Mouse (Mus musculus): ENCODE results near the gene 9230112D13Rik.

9230112D13Rik gene

DNA sequence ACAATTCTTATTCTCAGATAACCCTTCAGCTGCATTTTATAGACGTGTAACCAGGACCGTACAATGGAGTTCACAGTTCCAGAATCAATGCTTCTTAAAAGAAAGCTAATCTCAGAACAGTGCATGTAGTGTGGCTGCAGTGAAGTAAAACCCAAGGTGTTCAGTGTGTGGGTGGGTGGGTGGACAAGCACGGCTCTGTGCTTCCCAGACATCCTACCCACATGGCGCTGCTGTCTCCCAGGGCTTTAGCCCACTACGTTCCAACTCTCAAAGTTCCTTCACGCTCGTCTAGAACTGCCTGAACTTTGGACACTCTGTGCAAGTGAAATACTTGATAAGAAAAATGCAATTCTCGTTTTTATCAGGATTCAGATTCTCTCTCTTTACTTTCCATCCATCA is at the start of gene 9230112D13Rik:
9230112D13Rik (minus strand) TSS at position 101 of the 400 bp plus-strand sequence.
- DNase-seq (ENCODE audit: low spot score) = no peak

GRCm38 (mm10) chr14:34571610-34572387 is 49.2 kb upstream of the 9230112D13Rik start:
- DNase-seq (ENCODE audit: low spot score) = no peak

GRCm38 (mm10) chr14:34570903-34571302 is 48.3 kb upstream of the 9230112D13Rik start:
- no peak for DNase-seq (ENCODE audit: low spot score)

- peak; percentile 80 for DNase-seq (ENCODE audit: low spot score)
These were observed 47.7 kb upstream of the 9230112D13Rik start for GRCm38 (mm10) chr14:34570294-34570693.

DNA sequence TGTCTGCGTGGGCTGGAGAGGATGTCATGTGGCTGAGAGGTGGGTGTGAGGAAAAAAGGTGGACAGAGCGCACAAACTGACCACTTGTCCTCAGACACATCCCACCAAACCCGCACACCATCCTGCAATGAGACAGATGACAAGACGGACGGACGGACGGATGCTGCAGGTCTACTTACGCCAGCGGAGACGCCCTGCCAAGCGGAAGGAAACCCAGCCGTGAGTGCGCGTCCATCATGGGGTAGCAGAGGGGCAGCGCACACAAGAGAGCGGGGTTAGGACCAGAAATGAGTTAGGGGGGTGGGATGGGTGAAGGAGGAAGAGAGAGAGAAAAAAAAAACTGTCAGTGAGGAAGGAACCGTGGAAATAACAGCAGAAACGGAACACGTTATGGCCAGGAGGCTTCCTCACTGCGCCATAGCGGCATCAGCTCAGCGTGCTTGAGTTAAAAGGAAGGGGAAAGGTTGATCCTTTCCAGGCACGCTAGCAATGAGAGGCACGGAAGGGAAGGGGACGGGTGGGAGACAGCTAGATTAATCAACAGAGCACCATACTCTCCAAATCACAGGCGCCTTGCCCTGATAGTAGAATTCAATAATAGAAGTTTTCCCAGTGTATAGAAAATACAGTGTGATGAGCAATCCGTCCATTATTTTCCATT is 47.1 kb upstream of the 9230112D13Rik start:
- DNase-seq (ENCODE audit: low spot score) = no peak

GRCm38 (mm10) chr14:34568626-34569025 is 46.0 kb upstream of the 9230112D13Rik start:
- no peak for DNase-seq (ENCODE audit: low spot score)

GRCm38 (mm10) chr14:34567697-34568096 is 45.1 kb upstream of the 9230112D13Rik start:
- DNase-seq (ENCODE audit: low spot score) = no peak

GRCm38 (mm10) chr14:34566530-34566929 is 43.9 kb upstream of the 9230112D13Rik start:
- no peak for DNase-seq (ENCODE audit: low spot score)

- peak; percentile 68 for DNase-seq (ENCODE audit: low spot score)
These were observed 43.1 kb upstream of the 9230112D13Rik start for GRCm38 (mm10) chr14:34565711-34566110.

DNA sequence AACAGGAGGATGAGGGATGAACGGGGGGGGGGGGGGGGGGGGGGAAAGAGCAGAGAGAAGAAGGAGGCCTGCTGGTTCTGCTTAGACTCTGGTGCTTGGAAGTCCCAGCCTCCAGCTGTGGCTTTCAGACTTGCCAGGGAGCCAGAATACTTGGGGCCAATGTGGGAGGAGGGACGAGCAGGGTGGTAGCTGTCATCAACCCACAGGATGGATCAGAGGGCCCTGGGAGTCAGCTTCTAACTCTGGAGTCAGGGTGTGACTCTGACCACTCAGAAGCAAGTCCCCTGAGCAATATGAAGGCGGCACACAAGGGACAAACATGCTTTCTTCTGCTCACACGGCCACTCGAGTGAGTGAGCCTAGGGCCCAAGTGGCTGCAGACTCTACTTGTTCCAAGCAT is 42.0 kb upstream of the 9230112D13Rik start:
- no peak for DNase-seq (ENCODE audit: low spot score)

DNA sequence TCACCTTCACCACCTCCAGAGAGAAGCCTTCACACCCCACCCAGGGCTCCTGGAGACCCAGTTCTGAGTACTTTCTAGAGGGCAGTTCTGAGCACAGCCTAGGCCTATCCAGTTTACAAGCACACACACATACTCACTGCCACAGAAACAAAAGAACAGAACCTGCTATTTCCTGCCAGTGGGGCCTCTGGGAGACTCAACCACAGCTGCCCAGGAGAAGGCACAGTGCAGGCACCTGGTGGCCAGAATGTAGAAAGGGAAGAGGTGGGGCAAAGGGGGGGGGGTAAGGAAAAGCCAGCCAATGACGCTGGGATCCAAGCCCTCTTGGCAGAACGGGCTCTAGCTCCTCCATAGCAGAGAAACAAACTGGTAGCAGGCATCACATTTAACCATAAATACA is 39.8 kb upstream of the 9230112D13Rik start:
- no peak for DNase-seq (ENCODE audit: low spot score)

DNA sequence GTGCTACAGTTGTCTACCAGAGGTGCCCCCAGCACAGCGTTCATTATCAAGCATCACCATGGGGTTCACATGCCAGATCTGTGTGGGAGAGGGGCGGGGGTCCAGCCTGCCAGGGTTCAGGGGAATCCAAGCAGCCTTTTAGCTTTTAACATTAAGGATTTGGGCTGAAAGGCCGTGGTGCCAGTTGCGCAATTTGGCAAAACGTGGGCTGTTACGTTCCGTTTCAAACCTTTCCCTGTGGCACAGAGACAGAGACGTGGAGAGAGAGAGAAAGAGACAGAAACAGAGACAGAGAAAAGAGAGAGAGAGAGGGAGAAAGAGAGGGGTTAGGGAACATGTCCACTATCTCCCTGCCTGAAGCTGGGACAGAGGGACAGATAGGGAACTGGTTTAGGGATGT is 39.0 kb upstream of the 9230112D13Rik start:
- no peak for DNase-seq (ENCODE audit: low spot score)

- DNase-seq (ENCODE audit: low spot score) = no peak
These were observed 36.3 kb upstream of the 9230112D13Rik start for GRCm38 (mm10) chr14:34558947-34559346.

DNA sequence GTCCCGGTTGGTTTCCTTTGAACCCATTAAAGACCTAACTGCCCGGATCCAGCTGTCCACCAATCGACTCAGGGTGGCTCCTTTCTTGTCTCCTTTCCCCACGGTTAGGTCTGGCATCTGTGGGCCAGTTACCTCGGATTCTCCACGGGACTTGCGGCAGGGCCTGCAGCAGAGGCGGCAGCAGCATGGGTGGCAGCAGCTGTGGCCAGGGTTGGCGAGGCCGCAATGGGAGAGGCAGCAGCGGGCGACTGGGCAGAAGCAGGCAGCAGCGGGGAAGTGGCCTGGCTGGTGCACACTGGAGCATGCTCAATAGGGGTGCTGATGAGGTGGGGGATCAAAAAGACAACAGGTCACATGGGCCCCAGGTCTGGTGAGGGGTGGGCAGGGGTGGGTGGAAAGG is 32.6 kb upstream of the 9230112D13Rik start:
- DNase-seq (ENCODE audit: low spot score) = no peak

- no peak for DNase-seq (ENCODE audit: low spot score)
These were observed 31.4 kb upstream of the 9230112D13Rik start for GRCm38 (mm10) chr14:34554047-34554446.

DNA sequence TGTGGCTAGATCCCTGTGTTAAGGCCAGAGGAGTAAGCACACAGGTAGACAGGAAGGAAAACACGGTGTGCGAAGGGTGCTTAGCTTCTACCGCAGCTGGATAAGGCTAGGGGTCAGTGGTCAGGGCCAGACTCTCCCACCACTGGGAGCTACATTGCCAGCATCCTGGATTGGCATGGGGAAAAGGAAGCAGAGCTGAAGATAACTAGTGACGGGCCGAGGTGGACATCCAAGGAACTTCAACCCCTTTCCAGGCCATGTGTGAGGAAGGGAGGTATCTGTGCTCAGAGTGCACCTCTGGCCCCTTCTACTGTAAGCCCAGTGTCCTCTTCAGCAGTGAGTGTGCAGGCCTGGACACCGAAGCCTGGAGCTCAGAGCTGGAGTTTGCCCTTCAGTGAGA is 30.9 kb upstream of the 9230112D13Rik start:
- DNase-seq (ENCODE audit: low spot score) = no peak

DNA sequence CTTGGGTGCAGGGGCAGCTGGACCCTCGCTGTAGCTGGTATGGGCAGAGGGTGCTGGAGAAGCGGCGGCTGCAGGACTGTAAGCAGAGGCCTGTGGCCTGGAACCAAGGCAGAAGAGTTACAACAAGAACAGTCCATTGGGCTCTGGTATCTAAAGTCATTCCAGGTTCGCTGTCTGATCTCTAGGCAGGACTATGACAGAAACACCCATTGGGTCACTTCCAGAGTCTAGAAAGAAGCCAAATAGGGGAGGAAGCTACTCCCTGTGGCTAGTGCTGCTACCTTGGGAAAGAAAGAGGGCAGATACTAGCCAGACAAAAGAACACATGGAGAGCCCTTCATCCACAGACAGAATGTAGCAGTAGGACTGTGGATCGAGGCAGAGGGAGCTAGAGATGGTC is 29.6 kb upstream of the 9230112D13Rik start:
- no peak for DNase-seq (ENCODE audit: low spot score)

DNA sequence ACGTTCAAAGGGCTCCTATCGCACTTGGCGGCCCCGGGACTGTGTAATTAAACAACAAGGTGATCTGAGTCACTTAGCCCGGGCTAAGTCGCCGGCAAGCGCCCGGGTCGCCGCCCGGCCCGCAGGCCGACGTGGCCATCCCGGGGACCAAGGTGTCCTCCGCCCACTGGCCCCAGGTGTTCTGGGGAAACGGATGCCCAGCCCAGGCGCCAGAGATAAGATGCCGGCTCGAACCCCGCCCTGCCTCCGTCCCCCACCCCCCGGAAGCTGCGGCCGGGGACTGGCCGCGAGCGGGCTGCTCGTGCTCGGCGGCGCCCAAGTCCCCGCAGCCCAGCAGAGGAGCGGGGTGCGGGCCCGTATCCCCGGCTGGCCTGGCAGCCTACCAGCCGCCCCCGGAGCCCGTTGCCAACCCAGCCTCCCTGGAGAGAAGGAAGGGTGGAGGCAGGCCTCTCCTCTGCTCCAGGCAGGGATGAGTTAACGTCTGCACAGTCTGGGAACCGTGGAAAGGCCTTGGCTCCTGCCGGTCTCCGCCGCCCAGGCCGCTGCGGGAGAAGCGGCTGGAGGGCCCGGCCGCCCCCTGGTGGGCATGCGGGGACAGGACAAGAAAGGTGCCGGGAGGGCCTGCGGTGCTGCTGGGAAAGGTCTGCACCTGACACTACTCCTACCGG is 26.5 kb upstream of the 9230112D13Rik start:
- peak; percentile 93 for DNase-seq (ENCODE audit: low spot score)

GRCm38 (mm10) chr14:34548391-34549001 is 25.9 kb upstream of the 9230112D13Rik start:
- peak; percentile 71 for DNase-seq (ENCODE audit: low spot score)

DNA sequence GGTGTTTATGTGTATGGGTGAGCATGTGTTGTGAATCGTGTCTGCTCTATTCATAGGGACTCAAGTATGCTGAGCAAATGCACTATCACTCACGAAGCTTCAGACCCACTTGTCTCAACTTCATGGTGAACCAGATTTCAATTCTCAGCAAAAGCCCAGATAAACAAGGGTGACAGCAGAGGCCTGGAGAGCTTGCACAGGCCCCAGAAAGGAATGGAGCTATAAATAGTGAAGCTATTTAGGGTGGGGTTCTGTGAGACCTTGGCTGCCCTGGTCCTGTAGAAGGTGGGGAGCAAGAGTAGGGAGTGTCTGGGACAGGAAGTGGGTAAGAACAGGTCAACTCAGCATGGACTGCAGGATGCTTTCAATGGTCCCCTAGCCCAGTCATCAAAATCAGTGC is 21.9 kb upstream of the 9230112D13Rik start:
- DNase-seq (ENCODE audit: low spot score) = no peak

DNA sequence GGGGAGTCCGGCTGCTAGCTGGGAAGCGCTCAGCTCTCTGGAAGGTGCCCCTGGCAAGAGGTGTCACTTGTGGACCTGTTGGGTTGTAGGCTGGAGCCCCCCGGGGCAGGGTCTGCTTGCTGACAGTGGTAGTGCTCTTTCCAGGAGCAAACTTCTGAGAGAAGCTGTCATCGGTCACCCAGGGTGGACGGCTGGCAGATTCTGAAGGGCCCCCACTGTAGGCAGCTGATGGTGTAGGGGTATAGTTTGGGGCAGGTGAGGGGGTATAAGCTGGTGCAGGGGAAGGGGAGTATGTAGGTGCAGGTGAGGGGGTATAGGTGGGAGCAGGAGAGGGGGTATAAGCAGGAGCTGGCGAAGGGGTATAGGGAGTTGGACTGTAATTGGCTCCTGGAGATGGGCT is 21.4 kb upstream of the 9230112D13Rik start:
- no peak for DNase-seq (ENCODE audit: low spot score)

DNA sequence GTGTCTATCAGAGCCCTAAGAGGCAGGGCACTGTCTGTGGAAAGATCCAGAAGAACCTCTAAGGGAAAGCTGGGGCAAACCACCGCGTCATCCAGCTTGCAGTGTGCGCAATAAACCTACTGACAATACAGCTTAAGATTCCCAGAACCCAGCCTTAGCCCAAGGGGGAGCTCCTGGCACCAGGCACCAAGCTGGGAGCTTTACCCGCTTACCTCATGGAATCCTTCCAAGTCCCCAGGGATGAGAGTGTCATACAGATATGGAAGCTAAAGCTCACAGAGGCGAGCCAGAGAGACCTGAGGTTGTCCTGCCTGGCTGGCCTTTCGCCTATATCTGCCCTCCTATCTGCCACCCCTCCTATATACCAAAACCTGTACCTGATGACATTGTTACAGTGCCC is 21.0 kb upstream of the 9230112D13Rik start:
- DNase-seq (ENCODE audit: low spot score) = peak; percentile 67

DNA sequence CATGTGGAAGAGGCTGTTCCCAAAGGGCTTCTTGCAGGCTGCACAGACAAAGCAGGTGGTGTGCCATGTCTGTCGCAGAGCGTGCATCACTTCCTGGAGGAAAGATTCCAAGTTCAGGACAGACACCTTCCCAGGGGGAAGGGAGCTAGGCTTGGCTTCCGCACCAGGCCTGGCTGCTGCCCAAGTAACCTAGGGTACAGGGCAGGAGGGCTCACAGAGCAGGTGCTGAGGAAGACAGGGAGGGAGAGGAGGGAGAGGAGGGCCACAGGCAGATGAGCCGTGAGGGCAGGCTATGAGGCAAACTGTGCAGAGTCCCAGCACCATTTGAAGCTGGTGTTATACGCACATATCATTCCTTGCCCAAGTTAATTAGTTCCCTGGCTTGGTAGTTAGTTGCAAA is 19.3 kb upstream of the 9230112D13Rik start:
- no peak for DNase-seq (ENCODE audit: low spot score)

All from MN1 (cell line).